Mouse (Mus musculus) heart, postnatal 0 days (tissue): ENCODE results near the gene Col11a2. TPM values are rescaled to one million over a fixed set of nuclear protein-coding genes. Genes with fewer than 3 reads are reported as not detected.

Experiments
- ATAC-seq: fragments of 200-750 bp; cut with Nextera tagmentation; 2 replicates; pipeline ENCODE4 v1.8.0; 2017; ENCODE audit warnings: low read depth, moderate number of reproducible peaks, moderate library complexity; ENCODE audit not compliant: insufficient read depth
- DNase-seq: peaks from one replicate; pipeline ENCODE4 v3.0.0-alpha.2; 2016; ENCODE audit warnings: low spot score
- H3K27ac ChIP-seq: fragments of 300-500 bp; sonication (generic); 2 replicates; pipeline ENCODE4 v1.5.1; 2014; ENCODE audit warnings: low read depth, mild to moderate bottlenecking
- H3K27me3 ChIP-seq: fragments of 300-500 bp; sonication (generic); 2 replicates; pipeline ENCODE4 v1.6.1; 2014; ENCODE audit warnings: low read length, mixed read lengths; ENCODE audit not compliant: control insufficient read depth, insufficient read depth
- H3K36me3 ChIP-seq: fragments of 300-500 bp; sonication (generic); replicated peaks from 2 replicates; pipeline ENCODE4 v1.6.1; 2014; ENCODE audit warnings: low read length, mixed read lengths; ENCODE audit not compliant: control insufficient read depth, insufficient read depth
- H3K4me1 ChIP-seq: fragments of 300-500 bp; sonication (generic); 2 replicates; pipeline ENCODE4 v1.6.1; 2014; ENCODE audit warnings: antibody characterized with exemption; ENCODE audit not compliant: control insufficient read depth, insufficient read depth
- H3K4me2 ChIP-seq: fragments of 300-500 bp; sonication (generic); 2 replicates; pipeline ENCODE4 v1.6.1; 2014; ENCODE audit warnings: low read depth, mild to moderate bottlenecking, low read length, moderate library complexity
- H3K4me3 ChIP-seq: fragments of 300-500 bp; sonication (generic); 2 replicates; pipeline ENCODE4 v1.5.1; 2014; ENCODE audit warnings: low read depth, low read length
- H3K9ac ChIP-seq: fragments of 300-500 bp; sonication (generic); replicated peaks from 2 replicates; pipeline ENCODE4 v1.6.1; 2014; ENCODE audit warnings: low read depth, low read length, mixed read lengths
- H3K9me3 ChIP-seq: fragments of 300-500 bp; sonication (generic); replicated peaks from 2 replicates; pipeline ENCODE4 v1.6.1; 2016; ENCODE audit warnings: low read length; ENCODE audit not compliant: control insufficient read depth
- CTCF ChIP-seq: IDR thresholded peaks from 2 replicates; pipeline ENCODE4 v1.5.1; 2016; ENCODE audit warnings: antibody characterized with exemption, control low read depth, low read depth
- EP300 ChIP-seq: IDR thresholded peaks from 2 replicates; pipeline ENCODE4 v1.6.1; 2016; ENCODE audit warnings: antibody characterized with exemption, low read depth
- WGBS: fragments of 180-500 bp; shearing (Covaris S2); extraction: QIAGEN DNeasy Blood & Tissue Kit; methylation state at CpG from one replicate; pipeline ENCODE4 v1.1.7; 2014; 5-methylcytosine and 5-hydroxymethylcytosine counted together
- polyA plus RNA-seq: library from polyadenylated mRNA; unstranded; fragments of >200 nt; fragmentation: Nextera tagmentation; extraction: Ambion mirVana; gene quantifications from 2 replicates; pipeline ENCODE4 v1.2.1, GENCODE M21; 2015
- total RNA-seq: library from RNA; depleted of rRNA; stranded (reverse); fragments of >200 nt; gene quantifications from 2 replicates; pipeline ENCODE4 v1.2.3, GENCODE M21; 2014; ENCODE audit warnings: low replicate concordance

Col11a2 gene
- total and polyA plus RNA-seq, 2 experiments from 2014 or later: 0.29 to 1.9 TPM

DNA sequence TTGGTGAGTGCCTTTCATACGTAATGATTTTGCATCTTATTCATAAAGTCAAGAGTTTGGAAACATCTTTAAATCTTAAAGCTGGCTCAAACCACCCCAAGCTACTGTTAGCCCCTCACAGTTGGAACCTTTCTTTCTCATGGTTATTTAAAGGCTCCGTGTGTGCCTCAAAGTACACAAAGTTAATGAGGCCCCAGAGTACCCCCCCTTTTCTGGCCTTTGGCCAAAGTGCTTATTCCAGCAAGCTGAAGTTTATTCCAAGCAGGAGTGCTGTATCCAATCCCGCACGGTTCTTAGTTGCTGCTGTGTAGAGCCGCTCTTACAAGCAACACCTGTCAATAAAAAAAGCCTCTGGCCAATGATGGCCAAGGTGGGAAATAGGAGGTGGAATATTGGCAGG, 60.3 kb downstream of the Col11a2 start:
- Histone ChIP-seq H3K4me2 (no peak overlapping the region), H3K4me1 (peaks cover 3% of the 10 kb centered on the region; the same call in 1 of the 2 replicates), H3K36me3 (no peaks in the 10 kb centered on the region), H3K4me3 (no peak overlapping the region), H3K27ac (no peak overlapping the region), H3K9me3 (no peaks in the 10 kb centered on the region), H3K27me3 (0 out of 2 replicates have a peak, but pooled peaks cover 1% of the 10 kb centered on the region), H3K9ac (no peak overlapping the region)
- DNase-seq (no peak), ATAC-seq (no peak)
- TF ChIP-seq CTCF: no peak
- TF ChIP-seq EP300: no peak
- WGBS: 57% methylated on average over 5 of the region's 5 CpGs

DNA sequence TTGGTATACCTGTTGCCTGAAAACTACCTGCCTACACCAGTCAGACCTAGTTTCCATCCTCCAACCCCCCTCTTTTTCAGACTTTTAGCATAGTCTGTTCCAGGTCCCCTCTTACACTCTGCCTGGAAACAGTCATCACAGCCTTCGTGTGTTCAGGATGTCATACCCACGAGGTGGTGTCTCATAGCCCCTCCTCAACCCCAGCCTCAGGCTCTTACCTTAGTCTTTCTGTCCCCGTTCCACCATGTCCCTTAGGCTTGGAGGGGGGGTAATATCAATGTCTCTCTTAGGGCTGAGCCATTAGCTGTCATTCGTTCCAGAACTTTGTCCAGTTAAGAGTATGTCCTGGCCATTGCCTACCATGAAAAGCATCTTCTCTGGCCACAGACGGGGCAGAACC, 61.9 kb downstream of the Col11a2 start:
- 26% methylated on average over 5 of the region's 5 CpGs for WGBS
- TF ChIP-seq CTCF (no peak), EP300 (no peak)
- Histone ChIP-seq H3K36me3 (no peaks in the 10 kb centered on the region), H3K4me3 (no peak overlapping the region), H3K27ac (no peak overlapping the region), H3K9me3 (peaks cover 5% of the 10 kb centered on the region; the same call in 1 of the 2 replicates), H3K9ac (no peak overlapping the region), H3K4me2 (no peak overlapping the region), H3K27me3 (no peaks in the 10 kb centered on the region), H3K4me1 (peaks cover 3% of the 10 kb centered on the region; the same call in 1 of the 2 replicates)
- no peak for DNase-seq
- ATAC-seq: no peak

DNA sequence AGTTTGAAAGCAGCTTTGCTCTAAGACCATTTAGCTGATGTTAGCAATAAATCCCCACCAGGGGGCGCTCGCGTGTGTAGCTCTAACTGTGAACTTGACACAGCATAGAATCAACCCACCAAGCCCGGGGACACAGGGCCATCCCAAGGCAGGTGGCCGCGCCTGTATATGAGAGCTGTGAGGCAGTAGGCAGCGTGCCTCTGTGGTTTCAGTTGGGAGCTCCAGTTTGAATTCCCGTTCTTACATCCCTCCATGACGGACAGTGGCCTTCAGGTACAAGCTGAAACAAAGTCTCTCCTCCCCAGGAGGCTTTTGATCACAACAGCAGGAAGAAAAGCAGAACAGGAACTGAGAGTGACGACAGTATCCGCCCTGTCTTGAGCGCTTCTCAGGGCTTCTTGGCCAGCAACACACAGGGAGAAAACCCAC, 62.4 kb downstream of the Col11a2 start:
- no peak overlapping the region for H3K9ac ChIP-seq
- peak; percentile 86 for DNase-seq
- peak; percentile 84 for ATAC-seq
- H3K9me3 ChIP-seq: peaks cover 5% of the 10 kb centered on the region; the same call in 1 of the 2 replicates
- H3K27me3 ChIP-seq: no peaks in the 10 kb centered on the region
- WGBS: 5% methylated on average over 12 of the region's 12 CpGs
- H3K4me1 ChIP-seq: peaks cover 3% of the 10 kb centered on the region; the same call in 1 of the 2 replicates
- H3K4me2 ChIP-seq: peak overlapping the region; percentile 49
- H3K4me3 ChIP-seq: peak overlapping the region; percentile 24; the same call in 1 of the 2 replicates
- H3K36me3 ChIP-seq: no peaks in the 10 kb centered on the region
- TF ChIP-seq EP300 (no peak), CTCF (peak; percentile 84)
- H3K27ac ChIP-seq: no peak overlapping the region

DNA sequence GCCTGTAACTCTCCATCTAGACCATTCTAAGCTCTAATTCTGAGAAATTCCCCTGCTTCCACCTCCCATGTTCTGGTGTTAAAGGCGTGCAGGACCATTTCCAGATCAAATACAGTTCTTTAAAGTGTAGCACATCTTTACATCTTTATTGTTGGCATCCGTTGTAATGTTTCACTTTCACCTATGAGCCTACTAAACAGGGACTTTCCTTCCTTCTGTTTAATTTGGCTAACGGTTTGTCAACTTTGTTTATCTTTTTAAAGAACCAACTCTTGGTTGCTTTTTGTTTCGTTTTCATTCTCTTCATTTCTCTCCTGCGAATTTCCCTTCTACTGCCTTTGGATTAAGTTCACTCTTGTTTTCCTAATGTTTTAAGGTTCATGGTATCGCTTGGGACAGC, 63.6 kb downstream of the Col11a2 start:
- Histone ChIP-seq H3K4me1 (peaks cover 3% of the 10 kb centered on the region; the same call in 1 of the 2 replicates), H3K27me3 (no peaks in the 10 kb centered on the region), H3K27ac (no peak overlapping the region), H3K9me3 (peaks cover 5% of the 10 kb centered on the region; the same call in 1 of the 2 replicates), H3K4me3 (no peak overlapping the region), H3K36me3 (no peaks in the 10 kb centered on the region), H3K4me2 (no peak overlapping the region), H3K9ac (no peak overlapping the region)
- WGBS: 64% methylated on average over 6 of the region's 6 CpGs
- DNase-seq (no peak), ATAC-seq (no peak)
- TF ChIP-seq CTCF (no peak), EP300 (no peak)

GRCm38 (mm10) chr17:34104804-34105203, 65.6 kb downstream of the Col11a2 start:
- peaks cover 5% of the 10 kb centered on the region; the same call in 1 of the 2 replicates for H3K9me3 ChIP-seq
- TF ChIP-seq CTCF: no peak
- TF ChIP-seq EP300: no peak
- 0 out of 2 replicates have a peak, but pooled peaks cover 3% of the 10 kb centered on the region for H3K36me3 ChIP-seq
- no peak overlapping the region for H3K4me3 ChIP-seq
- H3K27ac ChIP-seq: no peak overlapping the region
- H3K4me1 ChIP-seq: no peaks in the 10 kb centered on the region
- 79% methylated on average over 9 of the region's 9 CpGs for WGBS
- no peaks in the 10 kb centered on the region for H3K27me3 ChIP-seq
- no peak overlapping the region for H3K4me2 ChIP-seq
- ATAC-seq (no peak), DNase-seq (no peak)
- H3K9ac ChIP-seq: no peak overlapping the region

- no peaks in the 10 kb centered on the region for H3K27me3 ChIP-seq
- no peak overlapping the region for H3K4me2 ChIP-seq
- DNase-seq (no peak), ATAC-seq (no peak)
- H3K4me1 ChIP-seq: no peaks in the 10 kb centered on the region
- H3K27ac ChIP-seq: no peak overlapping the region
- TF ChIP-seq EP300 (no peak), CTCF (no peak)
- WGBS: 79% methylated on average over 7 of the region's 7 CpGs
- H3K9me3 ChIP-seq: peaks cover 5% of the 10 kb centered on the region; the same call in 1 of the 2 replicates
- no peak overlapping the region for H3K4me3 ChIP-seq
- peaks cover 21% of the 10 kb centered on the region for H3K36me3 ChIP-seq
- no peak overlapping the region for H3K9ac ChIP-seq
Observed at GRCm38 (mm10) chr17:34106555-34106954, 67.3 kb downstream of the Col11a2 start.
